Mouse (Mus musculus) lung, adult 18-20 months (tissue): ENCODE measurements around the gene Vps26c.

Experiments
- DNase-seq, 2 experiments: peaks; one replicate each; pipeline ENCODE4 v3.0.0; 2022; ENCODE audit warnings: mixed read lengths in 2 of 2

Gene Vps26c

GRCm38 (mm10) chr16:94526344-94527151 lies at the start of gene Vps26c:
Gene Vps26c, minus strand, starts transcription at chr16:94526830.
- peak; percentile 97 for DNase-seq

DNA sequence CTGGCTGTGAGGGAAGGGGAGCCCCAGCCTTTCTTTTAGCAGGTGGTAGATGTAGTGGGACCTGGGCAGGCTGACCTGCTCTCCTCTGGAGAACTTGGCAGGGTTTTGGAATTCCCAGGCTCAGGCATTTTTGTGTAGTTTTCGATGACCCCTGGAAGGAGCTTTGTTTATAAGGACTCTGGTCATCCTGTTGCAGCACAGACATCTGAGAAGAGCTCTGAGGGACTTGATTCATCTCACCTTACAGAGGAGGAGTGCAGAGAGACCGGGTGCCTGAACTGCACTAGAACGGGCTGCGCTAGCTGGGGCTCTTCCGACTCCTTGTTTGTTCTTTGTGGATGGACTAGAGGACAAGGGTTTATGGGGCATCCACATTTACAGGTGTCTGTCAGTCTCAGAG lies 49.1 kb upstream of the Vps26c start:
- DNase-seq, result no peak

- DNase-seq, result no peak
Observed at GRCm38 (mm10) chr16:94574718-94575094, 48.1 kb upstream of the Vps26c start.

DNA sequence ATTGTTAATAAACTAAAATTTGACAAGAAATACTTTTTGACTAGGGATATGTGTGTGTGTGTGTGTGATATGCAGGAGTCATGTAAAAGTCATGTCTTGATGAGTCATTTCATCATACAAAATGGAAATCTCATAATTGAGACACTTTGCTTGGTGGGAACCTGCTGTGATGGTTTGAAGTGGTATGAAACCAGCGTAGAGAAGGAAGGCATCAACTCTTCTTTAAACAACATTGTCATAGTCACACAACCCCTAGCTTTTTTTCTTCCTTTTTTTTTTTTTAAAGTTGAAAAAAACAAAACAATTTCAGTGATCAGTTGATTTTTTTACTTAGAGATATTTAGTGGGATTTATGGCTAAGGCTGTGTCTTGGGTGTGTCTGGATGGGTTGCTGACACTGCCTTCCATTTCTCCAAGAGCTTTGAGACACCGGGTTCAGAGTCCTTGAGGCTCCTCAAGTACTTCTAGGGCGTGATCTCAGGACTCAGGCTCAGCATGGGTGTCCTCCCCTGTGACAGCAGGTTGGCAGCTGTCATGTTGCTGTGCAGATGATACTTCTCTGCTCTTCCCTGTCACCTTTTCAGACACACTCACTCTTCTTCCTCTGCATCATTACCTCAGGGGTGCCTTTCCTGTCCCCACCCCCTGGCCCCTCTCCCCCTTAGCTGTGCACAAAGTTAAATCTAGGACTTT lies 47.5 kb upstream of the Vps26c start:
- DNase-seq, result no peak

DNA sequence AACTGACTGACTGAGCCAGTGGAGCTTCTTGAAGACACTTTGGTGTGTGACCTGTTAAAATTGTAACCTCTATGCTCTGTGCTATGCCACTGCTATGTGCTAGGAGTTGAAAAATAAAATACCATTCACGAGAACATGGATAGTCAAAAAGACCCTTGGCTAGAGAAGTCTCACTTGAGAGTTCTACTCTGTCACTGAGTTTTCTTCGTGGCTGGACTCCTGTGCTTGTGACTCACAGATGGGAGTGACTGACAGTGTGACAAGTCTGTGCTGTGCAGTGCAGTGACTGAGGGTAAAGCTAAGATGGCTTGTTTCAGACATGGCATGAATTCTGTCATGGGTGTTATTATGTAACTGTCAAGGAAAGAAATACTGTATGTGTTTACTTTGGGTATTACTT lies 45.8 kb upstream of the Vps26c start:
- no peak for DNase-seq

DNA sequence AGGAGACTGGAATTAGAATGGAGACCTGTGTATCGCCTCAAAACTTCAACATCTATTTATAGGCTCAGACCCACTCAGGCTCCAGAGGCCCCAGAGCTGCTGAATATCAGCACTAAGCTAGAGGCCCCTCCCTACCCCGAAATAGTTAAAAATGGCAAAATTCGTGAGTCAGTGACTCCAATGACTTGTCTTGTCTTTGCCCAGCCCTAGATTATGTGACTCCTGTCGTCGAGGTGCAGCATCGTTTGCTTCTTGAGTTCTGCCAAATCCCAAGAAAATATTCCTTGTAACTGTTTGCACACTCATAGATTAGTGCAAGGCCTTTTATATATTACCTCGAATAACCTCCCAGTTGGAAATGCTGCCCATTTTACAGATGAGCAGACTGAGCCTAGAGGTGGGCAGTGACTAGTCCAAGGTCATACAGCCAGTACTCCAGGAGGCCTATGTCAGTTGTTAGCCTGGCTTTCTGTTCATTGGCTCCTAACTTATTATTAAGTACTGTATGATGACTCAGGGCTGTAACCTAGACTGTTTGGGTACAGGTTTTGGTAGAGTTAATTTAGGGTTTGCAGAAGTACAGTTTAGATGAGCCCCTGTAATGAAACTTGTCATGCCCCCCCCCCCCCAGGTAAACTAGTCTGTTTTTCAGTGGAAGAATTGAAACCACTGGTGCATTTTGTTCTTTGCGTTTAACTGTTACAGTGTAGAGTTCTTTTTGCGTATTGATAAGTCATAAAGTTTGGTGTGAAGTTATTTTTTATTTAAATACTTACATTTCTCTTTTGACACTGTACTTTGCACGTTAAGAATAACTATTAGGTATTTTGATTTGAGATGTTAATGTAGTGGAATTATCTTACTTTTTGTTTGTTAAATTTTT lies 44.7 kb upstream of the Vps26c start:
- no peak for DNase-seq

- DNase-seq, result peak; percentile 77 to 79
Observed at GRCm38 (mm10) chr16:94570361-94571041, 43.9 kb upstream of the Vps26c start.

- peak; percentile 99 to 100 for DNase-seq
Observed at GRCm38 (mm10) chr16:94569229-94570176, 42.9 kb upstream of the Vps26c start, which contains the start of gene Dyrk1a. Gene Dyrk1a, plus strand, starts transcription at chr16:94570010.

- peak; percentile 81 to 82 for DNase-seq
Observed at GRCm38 (mm10) chr16:94568335-94569228, 42.0 kb upstream of the Vps26c start.

GRCm38 (mm10) chr16:94567751-94568150 lies 41.1 kb upstream of the Vps26c start:
- DNase-seq, result no peak

DNA sequence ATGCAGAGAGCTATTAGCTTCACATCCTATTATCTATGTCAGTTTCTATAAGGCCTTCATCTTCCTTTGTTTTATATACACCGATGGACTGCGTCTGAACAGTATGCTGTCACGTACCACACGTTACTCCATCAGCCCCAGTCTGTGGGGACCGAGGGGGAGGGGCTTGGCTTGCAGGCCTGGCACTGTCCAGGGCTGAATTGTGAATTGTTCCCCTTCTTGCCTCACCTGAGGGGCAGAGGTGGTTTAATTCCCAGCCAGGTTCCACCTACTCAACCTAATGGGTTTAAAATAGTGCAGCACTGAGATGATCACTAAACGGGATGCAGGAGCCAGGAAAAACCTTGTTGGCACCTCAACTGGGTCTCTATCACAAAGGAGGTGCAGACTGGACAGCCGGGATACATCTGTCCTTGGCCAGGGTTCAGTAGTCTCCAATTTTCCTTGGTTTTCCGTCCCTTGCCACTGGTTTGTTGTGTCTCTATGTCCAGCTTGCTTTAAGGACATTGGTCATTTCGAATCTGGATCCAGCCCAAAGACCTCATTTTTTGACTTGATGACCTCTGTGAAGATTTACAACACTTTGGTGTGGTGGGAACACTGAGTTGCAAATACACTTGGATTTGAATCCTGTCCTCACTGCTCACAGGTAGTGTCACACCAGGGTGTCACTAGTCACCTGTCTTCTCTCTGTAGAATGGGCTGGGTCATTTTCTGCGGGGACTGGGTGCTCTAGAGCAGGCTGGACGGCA lies 40.4 kb upstream of the Vps26c start:
- no peak for DNase-seq

GRCm38 (mm10) chr16:94566124-94566523 lies 39.5 kb upstream of the Vps26c start:
- no peak for DNase-seq

DNA sequence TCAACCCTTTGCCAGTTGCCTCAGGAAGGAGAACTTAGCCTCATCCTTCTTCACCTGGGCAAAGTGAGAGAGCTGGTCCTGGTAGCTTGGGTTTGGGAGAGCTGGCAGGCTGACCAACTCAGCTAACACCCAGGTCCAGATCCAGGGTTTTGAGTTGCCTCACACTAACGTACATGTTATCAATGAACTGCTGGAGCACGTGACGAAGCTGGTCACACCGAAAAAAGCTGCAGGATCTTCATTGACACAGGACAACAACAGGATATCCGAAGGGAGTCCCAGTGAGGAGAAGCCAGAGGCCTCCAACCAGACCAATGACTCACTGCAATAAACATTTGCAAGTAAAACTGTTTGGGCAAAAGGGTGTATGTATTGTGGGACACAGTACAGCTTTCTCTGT lies 34.0 kb upstream of the Vps26c start:
- peak; percentile 24 to 50 for DNase-seq

DNA sequence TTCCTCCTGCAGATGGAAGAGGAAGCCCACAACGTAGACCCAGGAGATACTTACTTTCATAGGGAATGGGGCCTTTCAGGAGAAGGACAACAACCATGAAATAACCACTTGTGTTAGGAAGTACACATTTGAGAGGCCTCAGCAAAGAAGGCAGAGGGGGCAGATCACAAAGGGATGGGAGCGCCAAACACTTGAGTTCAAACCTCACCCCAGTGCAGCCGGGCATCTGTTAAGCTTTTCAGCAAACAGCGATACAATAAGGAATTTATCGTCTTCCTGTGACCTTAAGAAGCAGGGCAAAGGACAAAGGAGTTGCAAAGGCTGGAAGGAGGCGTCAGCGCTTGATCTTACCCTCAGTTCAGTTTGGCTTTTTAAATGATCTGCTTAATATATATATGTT lies 33.2 kb upstream of the Vps26c start:
- no peak for DNase-seq

DNA sequence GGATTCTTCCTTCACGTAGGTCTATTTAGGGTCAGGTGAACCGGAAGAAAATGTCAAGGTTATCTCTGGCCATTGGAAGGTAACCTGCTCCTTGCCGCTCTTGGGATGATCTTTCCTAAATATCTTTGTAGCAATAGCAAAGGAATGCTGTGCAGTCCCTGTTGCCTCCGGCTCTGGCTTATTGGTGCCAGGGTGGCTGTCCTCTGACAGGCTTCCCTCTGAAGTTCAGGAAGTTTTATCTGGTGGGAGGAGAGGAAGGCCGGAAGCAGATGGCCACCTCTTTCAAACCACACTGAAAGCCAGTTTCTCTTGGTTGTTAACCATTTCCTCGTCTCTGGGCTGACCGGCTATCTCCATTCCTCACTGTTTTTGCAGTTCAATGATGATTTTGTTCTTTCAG lies 32.7 kb upstream of the Vps26c start:
- no peak for DNase-seq

DNA sequence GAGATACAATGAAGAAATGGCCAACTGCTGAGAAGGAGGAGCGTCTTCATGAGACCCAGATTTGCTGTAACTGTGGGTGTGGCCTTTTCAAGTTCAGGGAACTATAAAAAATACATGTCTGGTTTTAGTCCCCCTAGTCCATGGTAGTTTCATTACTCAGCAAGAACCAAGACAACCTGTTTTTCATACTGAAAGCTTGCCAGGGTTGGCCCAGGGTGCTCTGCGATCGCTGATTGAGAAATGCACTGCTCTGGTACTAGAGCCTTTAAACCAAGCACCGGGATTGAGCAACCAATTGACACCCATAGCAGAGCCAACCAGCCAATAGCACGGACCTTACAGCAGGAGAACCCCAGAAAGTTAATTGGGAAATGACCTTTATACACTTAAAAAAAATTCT lies 29.6 kb upstream of the Vps26c start:
- peak; percentile 70 to 84 for DNase-seq

DNA sequence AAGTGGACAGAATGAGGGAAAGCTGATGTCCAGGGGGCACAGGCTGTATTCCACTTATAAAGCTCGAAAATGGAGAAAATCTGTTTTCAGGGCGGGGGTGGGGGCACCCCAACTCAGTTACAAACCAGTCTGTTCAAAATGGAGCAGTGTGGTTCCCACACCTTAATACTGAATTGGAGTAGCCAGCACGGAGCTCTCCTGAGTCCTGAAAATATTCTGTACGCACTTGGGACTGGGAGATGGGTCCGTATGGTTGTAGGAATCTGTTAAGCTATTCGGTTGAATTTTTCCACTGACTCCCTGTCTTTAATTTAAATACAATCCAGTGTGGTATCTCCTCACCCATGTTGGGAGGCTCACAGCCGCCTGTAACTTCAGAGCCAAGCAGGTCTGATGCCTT lies 28.7 kb upstream of the Vps26c start:
- no peak for DNase-seq

- no peak for DNase-seq
Observed at GRCm38 (mm10) chr16:94551934-94552333, 25.3 kb upstream of the Vps26c start.

DNA sequence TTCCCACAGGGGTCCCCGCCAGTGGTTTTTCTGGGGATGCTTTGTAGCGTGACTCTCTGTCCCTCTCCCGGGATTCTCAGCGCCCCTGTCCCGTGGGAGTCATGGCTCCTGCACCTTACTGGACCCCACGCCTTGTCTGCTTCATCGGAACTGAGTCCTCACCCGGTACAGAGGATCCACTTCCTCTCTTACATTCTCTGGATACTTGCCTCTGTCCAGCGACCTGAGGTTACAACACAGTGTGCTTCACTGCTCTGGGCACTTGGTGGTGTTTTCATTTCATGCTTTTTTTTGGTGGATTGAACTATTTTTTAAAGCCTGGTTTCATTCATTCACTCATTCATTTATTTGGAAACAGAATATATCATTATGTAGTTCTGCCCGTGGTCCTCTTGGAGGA lies 23.2 kb upstream of the Vps26c start:
- no peak for DNase-seq
